Mouse (Mus musculus) neural tube, embryonic 14.5 days (tissue): ENCODE results near the gene Xpo4. TPM values are rescaled to one million over a fixed set of nuclear protein-coding genes. Genes with fewer than 3 reads are reported as not detected.

Experiments
- ATAC-seq: fragments of 200-750 bp; cut with Nextera tagmentation; 2 replicates; pipeline ENCODE4 v1.8.0; 2017; ENCODE audit warnings: low read depth, mild to moderate bottlenecking, moderate TSS enrichment, moderate library complexity
- H3K27ac ChIP-seq: fragments of 300-500 bp; sonication (generic); 2 replicates; pipeline ENCODE4 v1.5.1; 2014; ENCODE audit warnings: low read depth, mild to moderate bottlenecking, control low read depth, low read length, moderate library complexity, mixed read lengths
- H3K27me3 ChIP-seq: fragments of 300-500 bp; sonication (generic); 2 replicates; pipeline ENCODE4 v1.6.1; 2014; ENCODE audit warnings: low read length; ENCODE audit not compliant: control insufficient read depth, insufficient read depth
- H3K36me3 ChIP-seq: fragments of 300-500 bp; sonication (generic); 2 replicates; pipeline ENCODE4 v1.6.1; 2014; ENCODE audit warnings: low read length, mixed read lengths; ENCODE audit not compliant: control insufficient read depth, insufficient read depth
- H3K4me1 ChIP-seq: fragments of 300-500 bp; sonication (generic); 2 replicates; pipeline ENCODE4 v1.6.1; 2014; ENCODE audit warnings: low read length; ENCODE audit not compliant: control insufficient read depth, insufficient read depth
- H3K4me2 ChIP-seq: fragments of 300-500 bp; sonication (generic); 2 replicates; pipeline ENCODE4 v1.6.1; 2014; ENCODE audit warnings: mild to moderate bottlenecking, low read depth, low read length, control low read depth
- H3K4me3 ChIP-seq: fragments of 300-500 bp; sonication (generic); 2 replicates; pipeline ENCODE4 v1.5.1; 2014; ENCODE audit warnings: low read depth, low read length, control low read depth, mixed read lengths
- H3K9ac ChIP-seq: fragments of 300-500 bp; sonication (generic); replicated peaks from 2 replicates; pipeline ENCODE4 v1.6.1; 2014; ENCODE audit warnings: low read depth, mild to moderate bottlenecking, control low read depth, low read length, mixed read lengths
- H3K9me3 ChIP-seq: fragments of 300-500 bp; sonication (generic); 2 replicates; pipeline ENCODE4 v1.6.1; 2016; ENCODE audit warnings: low read length; ENCODE audit not compliant: control insufficient read depth
- WGBS: fragments of 180-500 bp; shearing (Covaris S2); extraction: QIAGEN DNeasy Blood & Tissue Kit; methylation state at CpG from one replicate; pipeline ENCODE4 v1.1.7; 2014; 5-methylcytosine and 5-hydroxymethylcytosine counted together
- polyA plus RNA-seq: library from polyadenylated mRNA; unstranded; fragments of >200 nt; fragmentation: Nextera tagmentation; extraction: Ambion mirVana; gene quantifications from 2 replicates; pipeline ENCODE4 v1.2.1, GENCODE M21; 2014

The Xpo4 gene
- polyA plus RNA-seq, 1 experiment from 2014 or later: 18.0 TPM

GRCm38 (mm10) chr14:57609816-57610329, 55.4 kb downstream of the Xpo4 start:
- Histone ChIP-seq H3K4me2 (no peak overlapping the region), H3K9me3 (no peaks in the 10 kb centered on the region), H3K4me1 (no peaks in the 10 kb centered on the region), H3K9ac (no peak overlapping the region), H3K36me3 (no peaks in the 10 kb centered on the region), H3K4me3 (no peak overlapping the region), H3K27ac (no peak overlapping the region), H3K27me3 (no peaks in the 10 kb centered on the region)
- ATAC-seq: no peak
- WGBS: 85% methylated on average over 4 of the region's 4 CpGs

GRCm38 (mm10) chr14:57607500-57607899, 57.7 kb downstream of the Xpo4 start:
- ATAC-seq: peak; percentile 90
- H3K9ac ChIP-seq: no peak overlapping the region

GRCm38 (mm10) chr14:57606663-57607365, 58.4 kb downstream of the Xpo4 start:
- H3K4me2 ChIP-seq: no peak overlapping the region
- H3K27ac ChIP-seq: no peak overlapping the region
- no peak overlapping the region for H3K9ac ChIP-seq
- no peaks in the 10 kb centered on the region for H3K4me1 ChIP-seq
- H3K9me3 ChIP-seq: no peaks in the 10 kb centered on the region
- H3K27me3 ChIP-seq: no peaks in the 10 kb centered on the region
- no peak for ATAC-seq
- H3K4me3 ChIP-seq: no peak overlapping the region
- 0 out of 2 replicates have a peak, but pooled peaks cover 6% of the 10 kb centered on the region for H3K36me3 ChIP-seq
- 82% methylated on average over 8 of the region's 8 CpGs for WGBS

More at GRCm38 (mm10) chr14:57607500-57607899, 57.7 kb downstream of the Xpo4 start:
- H3K27me3 ChIP-seq: no peaks in the 10 kb centered on the region
- no peak overlapping the region for H3K27ac ChIP-seq
- H3K4me1 ChIP-seq: no peaks in the 10 kb centered on the region
- H3K9me3 ChIP-seq: no peaks in the 10 kb centered on the region
- H3K4me3 ChIP-seq: no peak overlapping the region
- WGBS: 53% methylated on average over 1 of the region's 1 CpGs
- H3K4me2 ChIP-seq: no peak overlapping the region
- H3K36me3 ChIP-seq: 0 out of 2 replicates have a peak, but pooled peaks cover 6% of the 10 kb centered on the region

DNA sequence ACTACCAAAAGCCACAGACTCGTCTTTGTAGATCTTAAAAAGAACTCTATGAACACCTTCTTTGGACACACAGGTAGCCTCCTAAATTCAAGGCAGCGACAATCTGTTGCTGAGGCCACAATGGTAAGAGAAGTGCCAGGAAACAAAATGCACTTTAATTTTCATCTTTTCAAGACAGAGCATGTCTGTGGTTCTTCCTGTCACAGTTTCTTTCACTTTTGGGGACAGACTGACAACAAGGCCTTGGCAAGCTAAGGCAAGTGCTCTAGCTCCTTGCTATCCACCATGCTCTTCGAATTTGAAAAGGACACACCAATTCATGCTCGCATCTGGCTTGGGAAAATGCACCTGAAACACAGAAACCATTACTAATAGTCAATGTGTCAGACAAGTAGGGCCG, 72.0 kb downstream of the Xpo4 start:
- Histone ChIP-seq H3K27me3 (no peaks in the 10 kb centered on the region), H3K4me2 (no peak overlapping the region), H3K36me3 (peaks cover 22% of the 10 kb centered on the region), H3K9ac (no peak overlapping the region), H3K27ac (no peak overlapping the region), H3K4me1 (no peaks in the 10 kb centered on the region), H3K4me3 (no peak overlapping the region), H3K9me3 (no peaks in the 10 kb centered on the region)
- ATAC-seq: no peak
- 95% methylated on average over 5 of the region's 5 CpGs for WGBS

GRCm38 (mm10) chr14:57591830-57592229, 73.4 kb downstream of the Xpo4 start:
- no peaks in the 10 kb centered on the region for H3K9me3 ChIP-seq
- H3K36me3 ChIP-seq: peaks cover 22% of the 10 kb centered on the region
- WGBS: 96% methylated on average over 3 of the region's 3 CpGs
- no peaks in the 10 kb centered on the region for H3K27me3 ChIP-seq
- H3K4me2 ChIP-seq: no peak overlapping the region
- ATAC-seq: no peak
- H3K27ac ChIP-seq: no peak overlapping the region
- no peaks in the 10 kb centered on the region for H3K4me1 ChIP-seq
- H3K9ac ChIP-seq: no peak overlapping the region
- H3K4me3 ChIP-seq: no peak overlapping the region

DNA sequence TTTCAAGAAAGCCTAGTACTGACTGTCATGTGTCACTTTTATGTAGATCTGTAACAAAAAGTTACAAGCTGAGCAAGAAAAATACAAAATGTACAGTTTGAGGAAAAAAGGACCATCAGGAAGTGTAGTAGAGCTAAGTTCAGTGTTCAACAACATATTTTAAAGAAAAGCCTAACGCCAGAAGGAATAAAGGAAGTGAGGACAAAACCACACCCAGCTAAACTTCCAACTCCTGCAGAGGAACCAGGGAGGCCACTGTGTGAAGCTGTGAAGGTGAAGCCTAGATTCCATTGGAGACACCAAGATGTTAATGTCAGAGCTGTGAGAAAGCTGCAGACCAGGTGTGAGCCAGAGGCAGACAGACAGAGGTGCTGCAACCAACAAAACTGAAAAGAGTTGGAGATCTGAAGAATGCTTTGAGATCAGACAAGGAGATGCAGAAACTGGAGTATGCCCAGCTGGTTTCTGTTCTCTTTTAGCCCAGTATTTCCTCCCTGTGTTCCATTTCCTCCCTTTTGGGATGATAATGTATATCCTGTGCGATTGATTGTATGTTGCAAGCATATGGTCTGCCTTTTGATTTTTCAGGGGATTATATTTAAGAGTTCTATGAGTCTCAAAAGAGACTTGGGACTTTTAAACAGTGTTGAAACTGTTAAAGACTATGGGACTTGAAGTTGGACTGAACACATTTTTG, 88.7 kb downstream of the Xpo4 start:
- Histone ChIP-seq H3K27ac (no peak overlapping the region), H3K9me3 (no peaks in the 10 kb centered on the region), H3K4me1 (no peaks in the 10 kb centered on the region), H3K4me2 (no peak overlapping the region), H3K36me3 (no peaks in the 10 kb centered on the region; the same call in 1 of the 2 replicates), H3K9ac (no peak overlapping the region), H3K27me3 (no peaks in the 10 kb centered on the region), H3K4me3 (no peak overlapping the region)
- 93% methylated on average over 2 of the region's 2 CpGs for WGBS
- ATAC-seq: no peak

DNA sequence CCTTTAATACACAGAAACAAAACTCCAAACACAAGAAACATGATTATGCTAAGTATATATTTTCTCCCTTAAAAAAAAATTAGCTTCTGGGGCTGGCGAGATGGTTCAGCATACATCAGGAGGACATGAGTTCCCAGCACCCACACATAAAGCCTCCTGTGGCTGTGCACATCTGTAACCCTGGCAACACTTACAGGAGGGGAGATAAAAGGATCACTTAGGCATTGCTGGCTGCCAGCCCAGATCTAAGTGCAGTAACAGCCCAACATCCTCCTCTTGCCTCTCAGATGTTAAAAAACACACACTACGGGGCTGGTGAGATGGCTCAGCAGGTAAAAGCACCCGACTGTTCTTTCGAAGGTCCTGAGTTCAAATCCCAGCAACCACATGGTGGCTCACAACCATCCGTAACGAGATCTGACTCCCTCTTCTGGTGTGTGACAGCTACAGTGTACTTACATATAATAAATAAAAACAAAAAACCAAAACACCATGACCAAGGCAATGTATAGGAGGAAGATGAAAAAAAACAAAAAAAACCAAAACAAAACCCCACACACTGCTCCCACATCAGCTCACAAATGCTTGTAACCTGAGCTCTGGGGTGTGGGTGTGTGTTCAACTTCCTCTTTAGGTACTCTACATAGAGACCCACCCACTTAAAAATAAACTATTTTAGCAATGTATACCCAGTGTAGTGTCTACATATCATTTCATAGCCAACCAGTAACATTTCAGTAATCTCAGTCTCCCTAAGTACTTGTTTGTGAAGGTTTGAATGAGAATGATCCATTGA, 90.2 kb downstream of the Xpo4 start:
- Histone ChIP-seq H3K4me1 (no peaks in the 10 kb centered on the region), H3K4me2 (no peak overlapping the region), H3K36me3 (no peaks in the 10 kb centered on the region; the same call in 1 of the 2 replicates), H3K4me3 (no peak overlapping the region), H3K27ac (no peak overlapping the region), H3K27me3 (no peaks in the 10 kb centered on the region), H3K9ac (no peak overlapping the region), H3K9me3 (no peaks in the 10 kb centered on the region)
- ATAC-seq: no peak
- WGBS: 81% methylated on average over 6 of the region's 6 CpGs

- no peaks in the 10 kb centered on the region for H3K36me3 ChIP-seq
- H3K27ac ChIP-seq: peak within 1 kb of the TSS; percentile 75
- ATAC-seq: peak; percentile 100
- no peaks in the 10 kb centered on the region for H3K4me1 ChIP-seq
- no peaks in the 10 kb centered on the region for H3K9me3 ChIP-seq
- H3K27me3 ChIP-seq: no peaks in the 10 kb centered on the region
- 10% methylated on average over 35 of the region's 35 CpGs for WGBS
- H3K9ac ChIP-seq: peak within 1 kb of the TSS; percentile 72
- peak within 1 kb of the TSS; percentile 66 for H3K4me2 ChIP-seq
- H3K4me3 ChIP-seq: peak within 1 kb of the TSS; percentile 60
Observed at GRCm38 (mm10) chr14:57571155-57572133, 93.8 kb downstream of the Xpo4 start, which contains the start of gene Eef1akmt1. Gene Eef1akmt1 (minus strand): TSS chr14:57571612.
